Mouse (Mus musculus) brown adipose tissue, adult 24 weeks (tissue): Measurements from ENCODE around the gene Cby1. TPM values are rescaled to one million over a fixed set of nuclear protein-coding genes. Genes with fewer than 3 reads are reported as not detected.

ENCODE experiments used
- H3K27ac ChIP-seq: fragments of 200-500 bp; replicated peaks from 2 replicates; pipeline ENCODE4 v1.5.1; 2012; ENCODE audit warnings: low read depth, mild to moderate bottlenecking, low read length
- H3K4me1 ChIP-seq: fragments of 200-500 bp; 2 replicates; pipeline ENCODE4 v1.6.1; 2012; ENCODE audit warnings: low read length, mixed read lengths; ENCODE audit not compliant: control insufficient read depth, insufficient read depth, insufficient read length
- H3K4me3 ChIP-seq: fragments of 200-500 bp; 2 replicates; pipeline ENCODE4 v1.5.1; 2012; ENCODE audit warnings: low read depth, mild to moderate bottlenecking, low read length, moderate library complexity; ENCODE audit not compliant: insufficient read depth
- polyA plus RNA-seq: library from polyadenylated mRNA; stranded (reverse); fragments of >200 nt; gene quantifications from 2 replicates; pipeline ENCODE4 v1.2.4, GENCODE M21; 2012; ENCODE audit not compliant: missing spikeins, insufficient read depth, insufficient read length

Gene Cby1
- polyA plus RNA-seq, 1 experiment, result 16.3 TPM

DNA sequence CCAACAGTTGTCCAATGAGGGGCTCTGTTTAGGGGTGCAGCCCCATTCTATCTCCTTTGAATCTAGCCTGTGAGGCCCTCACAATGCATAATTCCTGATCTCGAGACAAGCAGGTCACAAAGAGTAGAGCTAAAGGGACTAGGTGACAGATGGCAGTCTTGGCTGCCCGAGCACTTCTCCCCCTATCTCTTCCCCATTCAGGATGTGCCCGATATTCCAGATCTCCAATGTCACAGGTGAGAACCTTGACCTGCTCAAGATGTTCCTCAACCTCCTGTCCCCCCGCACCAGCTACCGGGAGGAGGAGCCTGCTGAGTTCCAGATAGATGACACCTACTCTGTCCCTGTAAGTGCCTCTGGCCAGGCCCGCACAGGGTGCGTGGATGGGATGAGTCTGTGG lies 56.6 kb downstream of the Cby1 start:
- Histone ChIP-seq H3K4me3 (no peak overlapping the region), H3K4me1 (no peaks in the 10 kb centered on the region), H3K27ac (no peak overlapping the region)

DNA sequence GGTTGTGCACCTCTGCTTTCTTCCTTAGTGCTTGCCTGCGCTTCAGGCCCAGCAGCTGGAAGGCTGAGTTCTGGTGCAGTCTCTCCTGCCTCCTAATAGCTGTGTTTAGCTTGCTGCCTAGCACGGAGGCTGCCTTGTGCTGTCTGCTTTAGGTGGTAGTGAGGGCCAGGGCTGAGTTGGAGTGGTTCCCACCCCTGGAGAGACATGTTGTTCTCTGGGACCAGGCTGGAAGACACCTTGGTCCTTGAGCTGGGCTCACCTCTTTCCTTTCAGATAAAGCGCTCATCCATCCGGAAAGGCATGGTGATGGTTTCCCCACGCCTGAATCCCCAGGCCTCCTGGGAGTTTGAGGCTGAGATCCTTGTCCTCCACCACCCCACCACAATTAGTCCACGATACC lies 57.7 kb downstream of the Cby1 start:
- H3K27ac ChIP-seq, result no peak overlapping the region
- no peaks in the 10 kb centered on the region for H3K4me1 ChIP-seq
- H3K4me3 ChIP-seq, result no peak overlapping the region

Other genes starting within 250 kb of the Cby1 start
- gene Csnk1e, start 203.6 kb upstream of the Cby1 start, polyA plus RNA-seq, result 17.4 and 24.8 TPM in 2 replicates
- not detected in 2 replicates for gene Kcnj4, start 154.0 kb upstream of the Cby1 start, polyA plus RNA-seq
- gene Kdelr3, start 142.8 kb upstream of the Cby1 start, polyA plus RNA-seq, result 2.2 and 3.0 TPM in 2 replicates
- gene Ddx17, start 112.5 kb upstream of the Cby1 start, polyA plus RNA-seq, result 49.6 and 73.8 TPM in 2 replicates
- not detected in 2 replicates for gene Dmc1, start 54.1 kb upstream of the Cby1 start, polyA plus RNA-seq
- 0.32 and 0.58 TPM in 2 replicates for gene Fam227a, start 243 bp upstream of the Cby1 start, polyA plus RNA-seq
- 185 and 193 TPM in 2 replicates for gene Tomm22, start 11.7 kb downstream of the Cby1 start, polyA plus RNA-seq
- gene Josd1, start 28.7 kb downstream of the Cby1 start, polyA plus RNA-seq, result 25.5 and 29.5 TPM in 2 replicates
- 15.3 and 15.4 TPM in 2 replicates for gene Gtpbp1, start 31.6 kb downstream of the Cby1 start, polyA plus RNA-seq
- gene Sun2, start 83.3 kb downstream of the Cby1 start, polyA plus RNA-seq, result 49.2 and 105 TPM in 2 replicates
- 10.6 and 13.5 TPM in 2 replicates for gene Dnal4, start 118.7 kb downstream of the Cby1 start, polyA plus RNA-seq
- gene Nptxr, start 145.6 kb downstream of the Cby1 start, polyA plus RNA-seq, result 0.71 and 0.83 TPM in 2 replicates
- not detected in 2 replicates for gene Npcd, start 175.0 kb downstream of the Cby1 start, polyA plus RNA-seq
- gene Cbx6, start 175.5 kb downstream of the Cby1 start, polyA plus RNA-seq, result 3.9 and 7.3 TPM in 2 replicates
- gene Apobec3, start 232.5 kb downstream of the Cby1 start, polyA plus RNA-seq, result 5.3 and 7.4 TPM in 2 replicates